Mouse (Mus musculus): ENCODE results near the gene Egfl8. TPM values are rescaled to one million over a fixed set of nuclear protein-coding genes. Genes with fewer than 3 reads are reported as not detected.

Gene Egfl8
- total RNA-seq, 2 experiments from 2014 or later = 5.4 to 11.1 TPM

DNA sequence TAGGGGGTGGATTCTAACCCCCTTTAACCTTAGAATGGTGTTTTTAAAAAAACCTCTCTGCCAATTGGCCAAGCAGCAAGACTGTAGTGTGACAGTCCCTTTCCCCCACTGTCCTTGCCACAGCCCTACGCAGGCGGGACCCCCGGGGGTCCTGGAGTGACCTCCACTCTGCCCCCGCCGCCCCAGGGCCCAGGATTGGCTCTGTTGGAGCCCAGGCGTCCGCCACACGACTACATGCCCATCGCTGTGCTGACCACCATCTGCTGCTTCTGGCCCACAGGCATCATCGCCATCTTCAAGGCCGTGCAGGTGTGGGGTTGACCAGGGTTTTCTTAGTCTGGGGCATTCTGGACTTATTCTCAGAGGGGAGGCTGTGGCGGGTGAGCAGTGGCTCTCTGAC lies 15.9 kb upstream of the Egfl8 start:
- intact Hi-C loops (cut with DNase I; ENCODE audit: low total_unique reads) = no loop called here

GRCm38 (mm10) chr17:34630761-34631301 lies 15.1 kb upstream of the Egfl8 start:
- DNase-seq = no peak
- intact Hi-C loops (cut with DNase I; ENCODE audit: low total_unique reads) = no loop called here

More for the DNA sequence above, 15.9 kb upstream of the Egfl8 start:
- no peak for DNase-seq

DNA sequence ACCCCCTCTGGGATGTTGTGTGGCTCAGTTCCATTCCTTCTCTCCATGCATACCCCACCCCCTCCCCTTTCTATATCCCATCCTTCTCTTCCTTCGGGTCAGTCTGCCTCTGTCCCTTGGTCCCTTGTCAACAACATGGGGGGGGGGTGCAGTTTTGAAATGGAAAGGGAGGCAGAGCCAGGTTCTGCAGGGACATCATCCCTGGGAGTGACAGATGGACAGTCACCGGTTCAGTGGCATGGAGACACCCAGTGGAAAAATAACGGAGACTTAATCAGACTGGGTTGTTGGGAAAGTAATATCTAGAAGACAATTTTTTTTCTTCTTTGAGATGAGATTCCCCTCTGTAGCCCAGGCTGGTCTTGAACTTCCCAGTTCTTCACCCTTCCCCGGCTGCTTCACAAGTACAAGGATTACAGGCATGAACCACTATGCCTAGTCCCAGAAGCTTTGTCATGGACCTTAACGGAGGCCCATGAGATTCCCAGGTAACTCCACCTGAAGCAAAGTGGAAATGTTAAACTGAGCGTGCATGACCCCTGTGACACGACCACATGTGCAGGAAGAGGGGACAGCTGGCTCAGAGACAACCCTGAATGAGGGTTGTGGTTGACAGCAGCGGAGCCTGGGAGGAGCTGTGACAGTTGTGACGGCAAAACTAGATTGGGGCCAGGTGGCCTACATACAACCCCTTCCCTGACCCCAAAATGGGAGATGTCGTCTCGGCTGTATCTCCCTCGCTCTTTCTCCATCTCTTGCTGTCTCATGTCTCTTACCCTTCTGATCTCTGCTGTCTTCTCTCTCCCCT lies 14.2 kb upstream of the Egfl8 start:
- intact Hi-C loops (cut with DNase I; ENCODE audit: low total_unique reads) = no loop called here
- no peak for DNase-seq

DNA sequence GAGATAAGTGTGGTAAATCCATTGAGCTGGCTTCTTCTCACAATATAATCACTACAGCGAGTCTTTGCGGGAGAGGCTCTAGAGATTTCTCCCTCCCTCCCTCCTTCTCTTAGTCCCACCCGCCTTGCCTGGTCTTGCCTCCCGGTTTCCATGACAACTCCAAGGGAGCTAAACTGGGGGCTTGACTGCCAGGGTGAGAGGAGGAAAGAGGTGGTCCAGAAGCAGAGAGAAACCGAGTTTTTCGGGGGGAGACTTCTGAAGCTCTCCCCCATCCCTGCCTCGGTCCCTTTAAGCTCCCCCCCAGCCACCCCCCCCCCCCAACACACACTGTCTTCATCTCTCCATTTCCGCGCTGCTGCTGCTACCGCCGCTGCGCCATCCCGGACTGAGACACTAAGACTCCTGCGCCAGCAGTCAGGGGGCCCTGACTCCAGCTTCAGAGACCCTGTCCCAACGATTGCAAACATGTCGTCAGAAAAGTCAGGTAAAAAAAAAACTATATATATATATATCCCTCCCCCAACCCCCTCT lies 13.5 kb upstream of the Egfl8 start, which contains the start of gene Prrt1:
Gene Prrt1, plus strand, starts transcription at position 313 of the 531 bp plus-strand sequence.
- intact Hi-C loops (cut with DNase I; ENCODE audit: low total_unique reads) = no loop called here
- no peak for DNase-seq

GRCm38 (mm10) chr17:34628644-34628967 lies 12.8 kb upstream of the Egfl8 start:
- intact Hi-C loops (cut with DNase I; ENCODE audit: low total_unique reads) = no loop called here
- DNase-seq = no peak

GRCm38 (mm10) chr17:34627943-34628643 lies 12.3 kb upstream of the Egfl8 start, which contains the start of gene Ppt2:
TSS of gene Ppt2 (minus strand) at chr17:34628510.
- intact Hi-C loops (cut with DNase I; ENCODE audit: low total_unique reads) = no loop called here
- peak; percentile 59 for DNase-seq

- intact Hi-C loops (cut with DNase I; ENCODE audit: low total_unique reads) = no loop called here
- peak; percentile 91 for DNase-seq
Measured at GRCm38 (mm10) chr17:34627093-34627942, 11.5 kb upstream of the Egfl8 start.

DNA sequence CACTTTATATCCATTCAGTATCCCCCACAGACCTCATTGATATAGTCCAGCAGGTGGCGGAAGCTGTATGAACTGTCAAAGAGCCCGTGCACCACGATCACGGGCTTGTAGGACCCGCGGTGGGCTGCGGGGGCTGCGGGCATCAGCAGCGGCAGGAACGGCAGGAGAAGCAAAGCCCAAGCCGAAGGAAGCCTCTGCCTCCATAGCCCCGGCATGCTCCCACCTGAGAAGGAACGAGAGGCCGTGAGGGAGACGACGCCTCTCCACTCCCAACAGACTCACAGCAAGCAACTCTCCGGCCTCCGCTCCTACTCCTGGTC lies 11.0 kb upstream of the Egfl8 start:
- intact Hi-C loops (cut with DNase I; ENCODE audit: low total_unique reads) = no loop called here
- no peak for DNase-seq

GRCm38 (mm10) chr17:34626062-34626772 lies 10.4 kb upstream of the Egfl8 start:
- no peak for DNase-seq
- intact Hi-C loops (cut with DNase I; ENCODE audit: low total_unique reads) = no loop called here

- intact Hi-C loops (cut with DNase I; ENCODE audit: low total_unique reads) = no loop called here
- no peak for DNase-seq
Measured at GRCm38 (mm10) chr17:34624981-34625380, 9.2 kb upstream of the Egfl8 start.

DNA sequence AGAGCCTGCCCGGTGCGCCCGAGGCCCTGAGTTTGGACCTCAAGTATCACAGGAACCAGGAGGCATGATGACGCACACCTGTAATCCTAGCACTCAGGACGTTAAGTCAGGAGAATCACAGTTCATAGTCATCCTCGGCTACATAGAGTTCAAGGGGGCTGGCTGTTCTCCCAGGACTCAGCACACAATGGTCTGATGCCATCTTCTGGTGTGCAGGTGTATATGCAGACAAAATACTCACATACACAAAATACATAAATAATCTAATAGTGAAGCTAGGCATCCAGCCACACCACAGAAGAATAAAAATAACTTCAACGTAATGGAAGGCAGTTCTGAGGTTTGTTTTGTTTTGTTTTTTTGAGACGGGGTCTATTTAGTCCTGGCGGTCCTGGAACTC lies 7.4 kb upstream of the Egfl8 start:
- no peak for DNase-seq
- intact Hi-C loops (cut with DNase I; ENCODE audit: low total_unique reads) = no loop called here

DNA sequence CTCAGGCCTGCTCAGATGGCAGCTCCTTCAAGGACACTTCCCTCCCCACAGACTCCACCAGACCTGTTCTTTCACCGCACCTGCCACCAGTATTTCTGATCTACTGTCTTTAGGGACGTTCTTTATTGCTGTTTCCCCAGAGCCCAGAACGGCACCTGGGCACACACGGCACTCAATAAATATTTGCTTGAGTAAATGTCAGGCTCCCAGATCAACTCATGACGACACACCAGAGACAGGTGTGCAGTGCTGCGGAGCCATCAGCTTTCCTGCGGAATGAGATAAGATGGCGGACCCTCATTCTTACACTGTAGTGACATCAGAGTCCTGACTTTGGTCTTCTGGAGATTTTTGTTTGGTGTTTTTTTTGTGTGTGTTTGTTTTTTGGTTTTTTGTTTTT lies 5.2 kb upstream of the Egfl8 start:
- intact Hi-C loops (cut with DNase I; ENCODE audit: low total_unique reads) = no loop called here
- DNase-seq = no peak

DNA sequence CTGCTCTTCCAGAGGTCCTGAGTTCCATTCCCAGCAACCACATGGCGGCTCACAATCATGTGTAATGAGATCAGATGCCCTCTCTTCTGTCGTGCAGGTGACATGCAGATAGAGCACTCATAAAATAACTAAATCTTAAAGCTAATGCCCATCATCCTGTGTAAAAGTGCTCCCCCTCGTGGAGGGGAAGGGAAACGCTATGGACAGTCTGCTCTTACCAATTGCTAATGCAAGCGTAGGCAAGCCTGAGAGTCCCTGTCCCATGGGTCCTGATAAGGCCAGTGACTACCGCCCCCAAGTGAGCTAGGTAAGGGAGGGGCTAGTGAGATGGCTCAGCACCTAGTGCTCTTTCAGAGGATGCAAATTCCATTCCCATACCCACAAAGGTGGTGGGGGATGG lies 3.2 kb upstream of the Egfl8 start:
- no peak for DNase-seq
- intact Hi-C loops (cut with DNase I; ENCODE audit: low total_unique reads) = loop anchor here (5.0 to 10.0 kb wide), 2 partner anchors 47 to 174 kb away; no protein-coding TSS in a partner anchor

DNA sequence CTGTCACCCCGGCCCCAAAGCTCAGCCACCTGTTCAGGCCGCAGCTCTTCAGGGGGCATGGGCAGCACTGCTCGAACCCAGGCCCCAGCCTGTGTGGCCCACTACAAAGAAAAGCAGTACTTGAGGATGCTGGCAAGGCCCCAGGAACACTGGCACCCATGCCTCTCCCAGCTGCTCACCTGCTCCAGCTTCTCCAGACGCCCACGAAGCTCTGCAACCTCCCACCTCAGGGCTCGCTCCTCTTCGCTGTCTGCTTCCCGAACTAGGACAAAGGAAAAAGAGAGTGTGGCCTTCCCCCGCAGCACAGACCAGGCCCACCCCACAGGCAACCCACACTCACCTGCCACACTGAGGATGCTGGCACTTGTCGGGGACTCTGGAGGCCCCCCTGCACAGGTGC lies 1.9 kb downstream of the Egfl8 start:
- DNase-seq = no peak
- intact Hi-C loops (cut with DNase I; ENCODE audit: low total_unique reads) = loop anchor here (10.0 kb wide), 1 partner anchor 169 kb away; no protein-coding TSS in a partner anchor

DNA sequence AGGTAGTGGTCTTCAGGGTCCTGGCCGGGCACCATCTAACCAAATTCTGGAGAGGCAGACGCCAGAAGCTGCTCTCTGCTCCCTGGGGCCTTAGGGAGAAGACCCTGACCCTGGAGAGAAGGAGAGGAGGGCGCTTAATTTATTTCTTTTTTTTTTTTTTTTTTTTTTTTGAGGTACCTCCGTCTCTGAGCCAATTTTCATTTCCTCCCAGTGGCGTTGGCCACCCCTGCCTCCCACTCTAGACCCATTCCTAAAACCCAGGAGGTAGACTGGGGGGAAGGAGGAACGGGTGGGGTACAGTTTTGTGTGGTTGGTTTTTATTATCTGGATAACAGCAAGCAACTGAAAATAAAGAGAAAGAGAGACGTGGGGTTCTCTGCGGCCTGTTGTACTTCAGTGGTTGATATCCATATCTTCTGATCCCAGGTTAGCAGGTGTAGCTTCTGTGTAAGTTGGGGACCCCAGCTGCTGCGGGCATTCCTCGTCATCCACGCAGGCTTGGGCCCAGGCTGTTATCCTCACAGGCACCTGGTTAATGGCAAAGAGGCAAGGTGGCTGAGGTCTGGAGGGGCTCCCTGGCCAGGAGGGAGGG lies 2.6 kb downstream of the Egfl8 start:
- intact Hi-C loops (cut with DNase I; ENCODE audit: low total_unique reads) = loop anchor here (10.0 kb wide), 1 partner anchor 168 kb away; no protein-coding TSS in a partner anchor
- no peak for DNase-seq

DNA sequence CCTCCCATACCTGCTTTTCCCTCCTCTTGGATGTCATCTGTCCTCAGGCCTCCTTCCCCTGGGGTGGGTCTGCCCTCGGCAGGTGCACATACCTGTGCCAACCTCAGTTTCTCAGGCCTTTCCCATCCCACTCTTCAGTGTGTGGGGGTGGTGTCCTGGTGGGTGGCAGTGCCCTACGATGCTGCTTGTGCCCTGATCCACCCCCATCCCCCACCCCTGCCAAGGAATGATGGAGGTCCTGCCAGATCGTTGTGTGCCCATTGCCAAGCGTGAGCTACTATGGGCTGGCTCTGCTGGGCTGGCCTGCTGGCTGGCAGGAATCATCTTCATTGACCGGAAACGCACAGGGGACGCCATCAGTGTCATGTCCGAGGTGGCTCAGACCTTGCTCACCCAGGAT lies 4.7 kb downstream of the Egfl8 start:
- intact Hi-C loops (cut with DNase I; ENCODE audit: low total_unique reads) = loop anchor here (10.0 kb wide), 1 partner anchor 166 kb away; no protein-coding TSS in a partner anchor
- no peak for DNase-seq

DNA sequence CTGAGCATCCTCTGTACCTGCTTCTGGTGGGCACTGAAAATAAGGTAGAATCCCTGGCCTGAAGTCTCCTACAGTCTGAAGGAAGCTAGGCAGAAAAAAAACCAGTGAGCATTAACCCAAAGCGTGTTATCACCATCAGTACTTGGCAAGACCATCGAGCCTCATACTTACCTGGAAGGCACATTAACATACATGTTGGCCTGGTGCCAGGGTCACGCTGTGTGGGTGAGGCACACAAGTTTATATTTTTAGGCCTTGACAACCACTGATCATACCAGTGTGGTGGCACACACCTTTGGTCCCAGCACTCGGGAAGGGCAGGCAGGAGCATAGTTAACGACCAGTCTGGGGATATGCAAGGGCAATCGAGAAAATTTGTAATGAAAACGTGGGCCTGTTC lies 7.8 kb downstream of the Egfl8 start:
- DNase-seq = no peak
- intact Hi-C loops (cut with DNase I; ENCODE audit: low total_unique reads) = no loop called here

GRCm38 (mm10) chr17:34606186-34607039 lies 9.4 kb downstream of the Egfl8 start:
- DNase-seq = peak; percentile 40
- intact Hi-C loops (cut with DNase I; ENCODE audit: low total_unique reads) = no loop called here
